Mouse (Mus musculus) limb, embryonic 11.5 days (tissue): ENCODE data around the gene Atp7b. TPM values are rescaled to one million over a fixed set of nuclear protein-coding genes. Genes with fewer than 3 reads are reported as not detected.

ENCODE experiments used
- ATAC-seq: fragments of 200-750 bp; cut with Nextera tagmentation; 2 replicates; pipeline ENCODE4 v1.8.0; 2017; ENCODE audit warnings: low read depth; ENCODE audit not compliant: insufficient number of reproducible peaks, low FRiP score, low TSS enrichment
- DNase-seq: peaks from one replicate; pipeline ENCODE4 v3.0.0-alpha.2; 2015; ENCODE audit warnings: low spot score
- H3K27ac ChIP-seq: fragments of 300-500 bp; sonication (generic); replicated peaks from 2 replicates; pipeline ENCODE4 v1.5.1; 2014; ENCODE audit warnings: low read depth, mild to moderate bottlenecking, low read length
- H3K27me3 ChIP-seq: fragments of 300-500 bp; sonication (generic); 2 replicates; pipeline ENCODE4 v1.6.1; 2014; ENCODE audit warnings: mild to moderate bottlenecking, low read length, mixed read lengths; ENCODE audit not compliant: control insufficient read depth, insufficient read depth
- H3K36me3 ChIP-seq: fragments of 300-500 bp; sonication (generic); 2 replicates; pipeline ENCODE4 v1.6.1; 2014; ENCODE audit warnings: mild to moderate bottlenecking, low read length, moderate library complexity, mixed read lengths; ENCODE audit not compliant: control insufficient read depth, insufficient read depth
- H3K4me1 ChIP-seq: fragments of 300-500 bp; sonication (generic); 2 replicates; pipeline ENCODE4 v1.6.1; 2014; ENCODE audit warnings: low read length, mixed read lengths; ENCODE audit not compliant: control insufficient read depth, insufficient read depth
- H3K4me2 ChIP-seq: fragments of 300-500 bp; sonication (generic); 2 replicates; pipeline ENCODE4 v1.6.1; 2014; ENCODE audit warnings: low read depth, mild to moderate bottlenecking, moderate library complexity; ENCODE audit not compliant: severe bottlenecking
- H3K4me3 ChIP-seq: fragments of 300-500 bp; sonication (generic); 2 replicates; pipeline ENCODE4 v1.5.1; 2014; ENCODE audit warnings: low read depth, low read length
- H3K9ac ChIP-seq: fragments of 300-500 bp; sonication (generic); 2 replicates; pipeline ENCODE4 v1.6.1; 2014; ENCODE audit warnings: mild to moderate bottlenecking, low read length
- H3K9me3 ChIP-seq: fragments of 300-500 bp; sonication (generic); 2 replicates; pipeline ENCODE4 v1.6.1; 2016; ENCODE audit warnings: low read length; ENCODE audit not compliant: control insufficient read depth
- WGBS: fragments of 180-500 bp; shearing (Covaris S2); extraction: QIAGEN DNeasy Blood & Tissue Kit; methylation state at CpG from one replicate; pipeline ENCODE4 v1.1.7; 2014; 5-methylcytosine and 5-hydroxymethylcytosine counted together
- polyA plus RNA-seq: library from polyadenylated mRNA; unstranded; fragments of >200 nt; fragmentation: Nextera tagmentation; extraction: Ambion mirVana; gene quantifications from 2 replicates; pipeline ENCODE4 v1.2.1, GENCODE M21; 2014

The Atp7b gene
- polyA plus RNA-seq, 1 experiment from 2014 or later, result 0.93 TPM

DNA sequence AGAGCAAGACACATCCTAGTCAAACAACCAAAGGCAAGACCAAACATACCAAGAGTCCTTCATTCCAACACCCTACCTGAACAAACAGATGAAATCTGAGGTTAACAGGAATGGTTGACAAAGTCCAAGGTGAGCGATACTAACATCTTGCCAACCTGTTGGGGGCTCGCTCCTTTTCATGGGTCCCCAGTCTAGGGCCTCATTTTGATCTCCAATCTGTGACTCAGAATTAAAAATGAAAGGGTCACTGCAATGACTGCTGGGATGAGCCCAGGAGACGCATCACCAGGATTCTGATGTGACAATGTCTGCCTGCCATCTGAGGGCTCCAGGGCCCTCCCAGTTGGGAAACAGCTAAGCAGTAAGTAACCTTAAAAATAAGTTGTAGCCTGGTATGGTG lies 90.6 kb downstream of the Atp7b start, which contains the start of gene Ccdc70:
TSS of gene Ccdc70 (plus strand) at position 301 of the 400 bp plus-strand sequence.
- ATAC-seq (no peak), DNase-seq (no peak)
- no peaks in the 10 kb centered on the region for H3K4me1 ChIP-seq
- no peak within 1 kb of the TSS for H3K4me2 ChIP-seq
- no peak within 1 kb of the TSS for H3K9ac ChIP-seq
- H3K4me3 ChIP-seq, result no peak within 1 kb of the TSS
- H3K27me3 ChIP-seq, result no peaks in the 10 kb centered on the region
- no peaks in the 10 kb centered on the region for H3K9me3 ChIP-seq
- no peak within 1 kb of the TSS for H3K27ac ChIP-seq
- 94% methylated on average over 3 of the region's 3 CpGs for WGBS
- H3K36me3 ChIP-seq, result no peaks in the 10 kb centered on the region

DNA sequence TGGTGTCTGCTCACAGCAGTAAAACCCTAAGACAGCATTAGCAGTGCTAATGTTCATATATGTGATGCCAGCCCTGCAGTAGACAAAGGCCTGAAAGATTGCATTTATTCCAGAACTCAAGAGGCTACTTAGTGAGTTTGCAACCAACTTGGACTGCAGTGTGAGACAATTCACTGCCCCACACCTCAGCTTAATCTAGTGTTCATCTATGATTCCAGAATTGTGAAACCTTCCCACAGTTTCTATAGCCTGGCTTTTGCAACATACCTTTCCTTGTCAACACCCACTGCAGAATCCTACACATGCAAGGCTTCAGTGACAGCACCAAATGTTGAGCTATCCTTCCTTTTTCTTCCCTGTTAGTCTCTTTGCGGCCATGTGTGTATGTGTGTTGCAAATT lies 93.5 kb downstream of the Atp7b start:
- H3K9ac ChIP-seq, result no peak overlapping the region
- DNase-seq (no peak), ATAC-seq (no peak)
- no peak overlapping the region for H3K27ac ChIP-seq
- no peak overlapping the region for H3K4me3 ChIP-seq
- no peak overlapping the region for H3K4me2 ChIP-seq
- H3K36me3 ChIP-seq, result no peaks in the 10 kb centered on the region
- no peaks in the 10 kb centered on the region for H3K9me3 ChIP-seq
- WGBS, result 81% methylated on average over 1 of the region's 1 CpGs
- H3K4me1 ChIP-seq, result no peaks in the 10 kb centered on the region
- no peaks in the 10 kb centered on the region for H3K27me3 ChIP-seq

GRCm38 (mm10) chr8:21958414-21958813 lies 101.7 kb downstream of the Atp7b start, which contains the start of gene Fam90a1a:
Gene Fam90a1a, plus strand, starts transcription at chr8:21958714.
- H3K27me3 ChIP-seq, result no peaks in the 10 kb centered on the region
- no peak within 1 kb of the TSS for H3K4me3 ChIP-seq
- no peak for DNase-seq
- no peaks in the 10 kb centered on the region for H3K36me3 ChIP-seq
- no peaks in the 10 kb centered on the region for H3K9me3 ChIP-seq
- no peak within 1 kb of the TSS for H3K4me2 ChIP-seq
- no peak within 1 kb of the TSS for H3K27ac ChIP-seq
- ATAC-seq, result no peak
- 83% methylated on average over 2 of the region's 2 CpGs for WGBS
- no peak within 1 kb of the TSS for H3K9ac ChIP-seq
- H3K4me1 ChIP-seq, result no peaks in the 10 kb centered on the region

DNA sequence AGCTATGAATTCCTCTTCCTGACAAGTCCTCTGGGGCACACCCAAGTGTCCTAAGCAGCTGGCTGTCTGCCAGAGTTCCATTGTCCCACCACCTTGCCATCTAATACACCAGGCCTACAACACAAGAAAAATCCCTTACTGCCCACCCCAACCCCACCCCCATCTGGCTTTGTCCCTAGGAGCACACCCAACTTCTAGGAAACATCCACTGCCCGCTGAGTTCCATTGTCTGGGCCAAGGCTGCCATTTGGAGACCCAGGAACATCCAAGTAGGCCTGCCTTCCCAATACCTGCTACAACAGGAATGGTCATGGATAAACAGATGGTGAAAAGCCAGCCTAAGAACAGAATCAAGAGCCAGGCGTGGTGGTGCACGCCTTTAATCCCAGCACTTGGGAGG lies 103.8 kb downstream of the Atp7b start:
- Histone ChIP-seq H3K27me3 (no peaks in the 10 kb centered on the region), H3K4me2 (no peak overlapping the region), H3K4me3 (no peak overlapping the region), H3K27ac (no peak overlapping the region), H3K9me3 (no peaks in the 10 kb centered on the region), H3K4me1 (no peaks in the 10 kb centered on the region), H3K36me3 (no peaks in the 10 kb centered on the region), H3K9ac (no peak overlapping the region)
- 86% methylated on average over 3 of the region's 3 CpGs for WGBS
- no peak for DNase-seq
- no peak for ATAC-seq

DNA sequence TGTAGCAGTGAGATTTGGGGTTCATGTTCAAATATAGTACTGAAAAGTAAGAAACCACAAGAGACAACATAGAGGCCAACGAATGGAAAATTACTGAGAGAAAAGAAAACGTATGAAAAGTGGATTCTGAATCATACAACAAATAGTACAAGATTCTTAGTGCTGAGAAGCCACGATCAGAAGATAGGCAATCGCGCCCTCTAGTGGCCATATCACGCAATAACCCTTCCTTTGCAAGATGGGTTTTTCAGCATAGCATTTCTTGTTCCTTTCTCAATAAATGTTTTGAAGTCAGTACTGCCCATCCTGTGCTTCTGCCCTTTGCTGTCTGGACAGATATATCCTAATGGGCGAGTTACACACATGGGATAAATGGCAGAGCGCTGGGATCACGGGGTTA lies 104.8 kb downstream of the Atp7b start:
- H3K27ac ChIP-seq, result no peak overlapping the region
- DNase-seq, result peak; percentile 67
- no peak for ATAC-seq
- H3K27me3 ChIP-seq, result no peaks in the 10 kb centered on the region
- no peak overlapping the region for H3K4me3 ChIP-seq
- H3K4me1 ChIP-seq, result no peaks in the 10 kb centered on the region
- no peaks in the 10 kb centered on the region for H3K9me3 ChIP-seq
- no peaks in the 10 kb centered on the region for H3K36me3 ChIP-seq
- H3K4me2 ChIP-seq, result no peak overlapping the region
- no peak overlapping the region for H3K9ac ChIP-seq
- WGBS, result 6% methylated on average over 9 of the region's 9 CpGs

GRCm38 (mm10) chr8:21947311-21948017 lies 112.6 kb downstream of the Atp7b start:
- Histone ChIP-seq H3K9ac (no peak overlapping the region), H3K27me3 (no peaks in the 10 kb centered on the region), H3K9me3 (no peaks in the 10 kb centered on the region), H3K4me1 (no peaks in the 10 kb centered on the region), H3K4me2 (no peak overlapping the region), H3K27ac (no peak overlapping the region), H3K36me3 (no peaks in the 10 kb centered on the region), H3K4me3 (no peak overlapping the region)
- no peak for DNase-seq
- no peak for ATAC-seq
- 81% methylated on average over 9 of the region's 9 CpGs for WGBS

GRCm38 (mm10) chr8:21946462-21946861 lies 113.6 kb downstream of the Atp7b start, which contains the start of gene Defb13:
Gene Defb13, plus strand, starts transcription at chr8:21946762.
- ATAC-seq (no peak), DNase-seq (no peak)

More at GRCm38 (mm10) chr8:21946462-21946861, 113.6 kb downstream of the Atp7b start, which contains the start of gene Defb13:
- H3K9ac ChIP-seq, result no peak within 1 kb of the TSS
- no peak within 1 kb of the TSS for H3K4me2 ChIP-seq
- no peaks in the 10 kb centered on the region for H3K9me3 ChIP-seq
- no peaks in the 10 kb centered on the region for H3K27me3 ChIP-seq
- H3K4me3 ChIP-seq, result no peak within 1 kb of the TSS
- 84% methylated on average over 6 of the region's 6 CpGs for WGBS
- no peaks in the 10 kb centered on the region for H3K36me3 ChIP-seq
- H3K4me1 ChIP-seq, result no peaks in the 10 kb centered on the region
- no peak within 1 kb of the TSS for H3K27ac ChIP-seq
